Mouse (Mus musculus) neural tube, embryonic 13.5 days (tissue): ENCODE results near the gene Pitpnm1. TPM values are rescaled to one million over a fixed set of nuclear protein-coding genes. Genes with fewer than 3 reads are reported as not detected.
"Not testable (repeated sequence)": the region's sequence is repeated elsewhere in the genome, so short reads cannot be mapped to it uniquely, and the experiment has no call there.

ENCODE experiments used
- ATAC-seq: fragments of 200-750 bp; cut with Nextera tagmentation; 2 replicates; pipeline ENCODE4 v1.8.0; 2017; ENCODE audit warnings: low read depth, mild to moderate bottlenecking, moderate TSS enrichment, moderate library complexity
- H3K27ac ChIP-seq: fragments of 300-500 bp; sonication (generic); replicated peaks from 2 replicates; pipeline ENCODE4 v1.5.1; 2015; ENCODE audit warnings: moderate library complexity, mild to moderate bottlenecking, inconsistent platforms
- H3K27me3 ChIP-seq: fragments of 300-500 bp; sonication (generic); 2 replicates; pipeline ENCODE4 v1.6.1; 2015; ENCODE audit warnings: mild to moderate bottlenecking, inconsistent platforms
- H3K36me3 ChIP-seq: fragments of 300-500 bp; sonication (generic); 2 replicates; pipeline ENCODE4 v1.6.1; 2015; ENCODE audit warnings: mild to moderate bottlenecking, inconsistent platforms
- H3K4me1 ChIP-seq: fragments of 300-500 bp; sonication (generic); replicated peaks from 2 replicates; pipeline ENCODE4 v1.6.1; 2015; ENCODE audit warnings: inconsistent platforms
- H3K4me2 ChIP-seq: fragments of 300-500 bp; sonication (generic); 2 replicates; pipeline ENCODE4 v1.6.1; 2015; ENCODE audit warnings: inconsistent platforms, mild to moderate bottlenecking, moderate library complexity
- H3K4me3 ChIP-seq: fragments of 300-500 bp; sonication (generic); 2 replicates; pipeline ENCODE4 v1.5.1; 2015; ENCODE audit warnings: mild to moderate bottlenecking, inconsistent platforms
- H3K9ac ChIP-seq: fragments of 300-500 bp; sonication (generic); 2 replicates; pipeline ENCODE4 v1.6.1; 2015; ENCODE audit warnings: moderate library complexity, mild to moderate bottlenecking, inconsistent platforms
- H3K9me3 ChIP-seq: fragments of 300-500 bp; sonication (generic); 2 replicates; pipeline ENCODE4 v1.6.1; 2016; ENCODE audit warnings: inconsistent platforms
- WGBS: fragments of 180-500 bp; shearing (Covaris S2); methylation state at CpG from one replicate; pipeline ENCODE4 v1.1.7; 2015; 5-methylcytosine and 5-hydroxymethylcytosine counted together
- polyA plus RNA-seq: library from polyadenylated mRNA; unstranded; fragments of >200 nt; fragmentation: Nextera tagmentation; extraction: Ambion mirVana; gene quantifications from 2 replicates; pipeline ENCODE4 v1.2.1, GENCODE M21; 2015

Pitpnm1 gene
- polyA plus RNA-seq, 1 experiment from 2014 or later = 37.8 TPM

GRCm38 (mm10) chr19:4059069-4059740, 40.6 kb upstream of the Pitpnm1 start, which contains the start of gene Gstp3:
Gstp3 (minus strand) TSS chr19:4059569.
- no peaks in the 10 kb centered on the region for H3K27me3 ChIP-seq
- H3K4me2 ChIP-seq = no peak within 1 kb of the TSS
- H3K9ac ChIP-seq = no peak within 1 kb of the TSS
- no peaks in the 10 kb centered on the region for H3K36me3 ChIP-seq
- H3K27ac ChIP-seq = no peak within 1 kb of the TSS
- H3K4me1 ChIP-seq = no peaks in the 10 kb centered on the region
- 82% methylated on average over 15 of the region's 15 CpGs for WGBS
- H3K4me3 ChIP-seq = no peak within 1 kb of the TSS
- no peak for ATAC-seq
- H3K9me3 ChIP-seq = no peaks in the 10 kb centered on the region

GRCm38 (mm10) chr19:4060044-4060898, 39.5 kb upstream of the Pitpnm1 start:
- H3K9me3 ChIP-seq, H3K27ac ChIP-seq, H3K4me1 ChIP-seq, H3K36me3 ChIP-seq, H3K27me3 ChIP-seq, ATAC-seq, H3K4me2 ChIP-seq, H3K9ac ChIP-seq, H3K4me3 ChIP-seq: not testable (repeated sequence)
- WGBS = 84% methylated on average over 8 of the region's 8 CpGs

- Histone ChIP-seq H3K4me2 (no peak overlapping the region), H3K36me3 (no peaks in the 10 kb centered on the region), H3K9me3 (no peaks in the 10 kb centered on the region), H3K9ac (no peak overlapping the region), H3K27ac (no peak overlapping the region), H3K4me1 (no peaks in the 10 kb centered on the region), H3K27me3 (no peaks in the 10 kb centered on the region), H3K4me3 (no peak overlapping the region)
- no peak for ATAC-seq
- WGBS = 86% methylated on average over 6 of the region's 6 CpGs
Observed at GRCm38 (mm10) chr19:4060899-4061465, 38.8 kb upstream of the Pitpnm1 start.

GRCm38 (mm10) chr19:4063357-4063756, 36.4 kb upstream of the Pitpnm1 start:
- not testable (repeated sequence) for ATAC-seq, H3K4me3 ChIP-seq, H3K27me3 ChIP-seq, H3K27ac ChIP-seq, H3K9ac ChIP-seq, H3K4me1 ChIP-seq, H3K9me3 ChIP-seq, H3K36me3 ChIP-seq, H3K4me2 ChIP-seq
- WGBS = 88% methylated on average over 4 of the region's 4 CpGs

- H3K9me3 ChIP-seq, H3K27ac ChIP-seq, H3K4me3 ChIP-seq, H3K4me2 ChIP-seq, H3K36me3 ChIP-seq, H3K9ac ChIP-seq, ATAC-seq, H3K4me1 ChIP-seq, H3K27me3 ChIP-seq: not testable (repeated sequence)
- WGBS = 48% methylated on average over 6 of the region's 11 CpGs
Observed at GRCm38 (mm10) chr19:4064501-4064900, 35.3 kb upstream of the Pitpnm1 start.

- no peak overlapping the region for H3K27ac ChIP-seq
- no peak overlapping the region for H3K4me3 ChIP-seq
- no peaks in the 10 kb centered on the region for H3K9me3 ChIP-seq
- H3K9ac ChIP-seq = no peak overlapping the region
- H3K4me1 ChIP-seq = no peaks in the 10 kb centered on the region
- no peaks in the 10 kb centered on the region for H3K27me3 ChIP-seq
- H3K4me2 ChIP-seq = no peak overlapping the region
- WGBS = 83% methylated on average over 6 of the region's 6 CpGs
- no peaks in the 10 kb centered on the region for H3K36me3 ChIP-seq
- ATAC-seq = no peak
Observed at GRCm38 (mm10) chr19:4066280-4066679, 33.5 kb upstream of the Pitpnm1 start.

GRCm38 (mm10) chr19:4066877-4067276, 32.9 kb upstream of the Pitpnm1 start:
- Histone ChIP-seq H3K27me3 (no peaks in the 10 kb centered on the region), H3K36me3 (no peaks in the 10 kb centered on the region), H3K9ac (no peak overlapping the region), H3K4me1 (no peaks in the 10 kb centered on the region), H3K27ac (no peak overlapping the region), H3K4me3 (no peak overlapping the region), H3K9me3 (no peaks in the 10 kb centered on the region), H3K4me2 (no peak overlapping the region)
- no peak for ATAC-seq

- ATAC-seq, H3K4me2 ChIP-seq, H3K27me3 ChIP-seq, H3K27ac ChIP-seq, H3K4me3 ChIP-seq, H3K36me3 ChIP-seq, H3K9me3 ChIP-seq, H3K4me1 ChIP-seq, H3K9ac ChIP-seq: not testable (repeated sequence)
- 90% methylated on average over 2 of the region's 2 CpGs for WGBS
Observed at GRCm38 (mm10) chr19:4068242-4068641, 31.6 kb upstream of the Pitpnm1 start.

- Histone ChIP-seq H3K9ac (no peak overlapping the region), H3K4me1 (no peaks in the 10 kb centered on the region), H3K4me2 (no peak overlapping the region), H3K27me3 (no peaks in the 10 kb centered on the region), H3K36me3 (no peaks in the 10 kb centered on the region), H3K4me3 (no peak overlapping the region), H3K9me3 (no peaks in the 10 kb centered on the region), H3K27ac (no peak overlapping the region)
- WGBS = 80% methylated on average over 15 of the region's 15 CpGs
- no peak for ATAC-seq
Observed at GRCm38 (mm10) chr19:4068717-4069410, 30.9 kb upstream of the Pitpnm1 start.

GRCm38 (mm10) chr19:4070311-4070710, 29.5 kb upstream of the Pitpnm1 start:
- Histone ChIP-seq H3K4me3 (no peak overlapping the region), H3K9ac (no peak overlapping the region), H3K4me1 (no peaks in the 10 kb centered on the region), H3K27me3 (no peaks in the 10 kb centered on the region), H3K27ac (no peak overlapping the region), H3K9me3 (no peaks in the 10 kb centered on the region), H3K36me3 (no peaks in the 10 kb centered on the region), H3K4me2 (no peak overlapping the region)
- ATAC-seq = no peak
- WGBS = 79% methylated on average over 15 of the region's 15 CpGs

- no peak overlapping the region for H3K4me2 ChIP-seq
- no peaks in the 10 kb centered on the region for H3K9me3 ChIP-seq
- WGBS = 79% methylated on average over 8 of the region's 8 CpGs
- no peaks in the 10 kb centered on the region for H3K36me3 ChIP-seq
- no peaks in the 10 kb centered on the region for H3K4me1 ChIP-seq
- no peaks in the 10 kb centered on the region for H3K27me3 ChIP-seq
- no peak overlapping the region for H3K4me3 ChIP-seq
- no peak overlapping the region for H3K27ac ChIP-seq
- H3K9ac ChIP-seq = no peak overlapping the region
- ATAC-seq = no peak
Observed at GRCm38 (mm10) chr19:4070756-4071155, 29.0 kb upstream of the Pitpnm1 start.

GRCm38 (mm10) chr19:4071406-4071805, 28.4 kb upstream of the Pitpnm1 start:
- Histone ChIP-seq H3K4me1 (no peaks in the 10 kb centered on the region), H3K27ac (no peak overlapping the region), H3K4me3 (no peak overlapping the region), H3K4me2 (no peak overlapping the region), H3K36me3 (no peaks in the 10 kb centered on the region), H3K27me3 (no peaks in the 10 kb centered on the region), H3K9ac (no peak overlapping the region), H3K9me3 (no peaks in the 10 kb centered on the region)
- WGBS = 91% methylated on average over 6 of the region's 6 CpGs
- no peak for ATAC-seq
